Mouse (Mus musculus) olfactory bulb, adult 2 months (tissue): Measurements from ENCODE around the gene Tedc1. TPM values are rescaled to one million over a fixed set of nuclear protein-coding genes. Genes with fewer than 3 reads are reported as not detected.
"Not testable (repeated sequence)": the region's sequence is repeated elsewhere in the genome, so short reads cannot be mapped to it uniquely, and the experiment has no call there.

Experiments used
- H3K27ac ChIP-seq: fragments of 200-500 bp; 2 replicates; pipeline ENCODE4 v1.5.1; 2012; ENCODE audit warnings: low read depth, low read length; ENCODE audit not compliant: insufficient read depth
- H3K4me1 ChIP-seq: fragments of 200-500 bp; 2 replicates; pipeline ENCODE4 v1.6.1; 2012; ENCODE audit warnings: low read length; ENCODE audit not compliant: control insufficient read depth, insufficient read depth
- H3K4me3 ChIP-seq: fragments of 200-500 bp; 2 replicates; pipeline ENCODE4 v1.5.1; 2012; ENCODE audit warnings: mild to moderate bottlenecking, low read depth, low read length, moderate library complexity; ENCODE audit not compliant: insufficient read depth
- CTCF ChIP-seq: fragments of 200-500 bp; IDR thresholded peaks from 2 replicates; pipeline ENCODE4 v1.5.1; 2012; ENCODE audit warnings: low read depth, mild to moderate bottlenecking, low read length, moderate library complexity; ENCODE audit not compliant: insufficient read depth
- POLR2A ChIP-seq: fragments of 200-500 bp; IDR thresholded peaks from 2 replicates; pipeline ENCODE4 v1.6.1; 2012; ENCODE audit warnings: mild to moderate bottlenecking, low read depth, low read length, moderate library complexity; ENCODE audit not compliant: insufficient read depth
- WGBS: fragments of 180-500 bp; shearing (Covaris S2); methylation state at CpG from one replicate; pipeline ENCODE4 v1.1.7; 2018; 5-methylcytosine and 5-hydroxymethylcytosine counted together
- polyA plus RNA-seq: library from polyadenylated mRNA; stranded (reverse); fragments of >200 nt; gene quantifications from 2 replicates; pipeline ENCODE4 v1.2.4, GENCODE M21; 2012; ENCODE audit warnings: low replicate concordance; ENCODE audit not compliant: missing spikeins, insufficient read depth, insufficient read length

Tedc1 gene
- polyA plus RNA-seq, 1 experiment, result not detected

- 28% methylated on average over 12 of the region's 12 CpGs for WGBS
- TF ChIP-seq CTCF (no peak), POLR2A (no peak)
- Histone ChIP-seq H3K4me3 (peak overlapping the region; percentile 94), H3K27ac (0 out of 2 replicates have a peak overlapping the region, but pooled peaks have one; percentile 40), H3K4me1 (peaks cover 36% of the 10 kb centered on the region)
Observed at GRCm38 (mm10) chr12:113186326-113187010, 30.2 kb downstream of the Tedc1 start.

GRCm38 (mm10) chr12:113187011-113187375 is 30.8 kb downstream of the Tedc1 start:
- H3K4me3 ChIP-seq, result peak overlapping the region; percentile 94

DNA sequence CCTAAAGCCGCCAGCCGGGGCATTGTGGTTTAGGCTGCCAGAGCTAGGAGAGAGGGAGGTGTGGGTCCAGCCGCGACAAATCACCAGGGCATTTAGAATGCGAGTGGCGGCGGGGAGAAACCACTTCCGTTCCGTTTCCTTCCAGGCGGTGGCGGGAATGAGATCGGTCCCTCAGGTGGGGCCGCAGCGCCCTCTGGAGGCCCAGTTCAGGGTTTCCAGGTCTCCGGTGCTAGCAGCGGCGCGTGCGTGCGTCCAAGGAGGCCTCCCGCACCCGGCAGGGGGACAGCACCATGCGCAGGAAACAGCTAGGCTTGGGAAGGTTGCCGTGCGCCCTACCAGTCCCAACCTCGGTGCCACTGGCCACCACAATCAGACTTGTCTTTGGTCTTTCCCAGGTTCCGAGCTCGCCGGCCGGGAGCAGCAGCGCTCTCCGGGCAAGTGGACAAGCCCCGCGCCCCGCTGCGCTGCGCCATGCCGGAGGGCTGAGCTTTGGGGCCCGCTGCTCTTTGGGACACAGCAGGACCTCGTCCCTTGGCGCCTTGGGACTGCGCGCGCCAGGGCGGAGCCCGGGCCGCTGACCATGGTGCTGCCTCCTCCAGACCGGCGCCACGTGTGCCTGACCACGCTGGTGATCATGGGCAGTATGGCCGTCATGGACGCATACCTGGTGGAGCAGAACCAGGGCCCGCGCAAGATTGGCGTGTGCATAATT is 31.5 kb downstream of the Tedc1 start:
- H3K4me3 ChIP-seq, result peak overlapping the region; percentile 94
- 6% methylated on average over 56 of the region's 56 CpGs for WGBS
- H3K4me1 ChIP-seq, result peaks cover 36% of the 10 kb centered on the region
- no peak overlapping the region for H3K27ac ChIP-seq
- peak; percentile 86 for TF ChIP-seq CTCF
- no peak for TF ChIP-seq POLR2A

More at GRCm38 (mm10) chr12:113187011-113187375, 30.8 kb downstream of the Tedc1 start:
- peaks cover 36% of the 10 kb centered on the region for H3K4me1 ChIP-seq
- WGBS, result 62% methylated on average over 4 of the region's 4 CpGs
- TF ChIP-seq CTCF (no peak), POLR2A (no peak)
- H3K27ac ChIP-seq, result no peak overlapping the region

- no peak overlapping the region for H3K4me3 ChIP-seq
- peaks cover 38% of the 10 kb centered on the region for H3K4me1 ChIP-seq
- WGBS, result 94% methylated on average over 51 of the region's 51 CpGs
- no peak for TF ChIP-seq POLR2A
- TF ChIP-seq CTCF, result no peak
- no peak overlapping the region for H3K27ac ChIP-seq
Observed at GRCm38 (mm10) chr12:113188349-113189055, 32.3 kb downstream of the Tedc1 start.

GRCm38 (mm10) chr12:113193423-113193822 is 37.2 kb downstream of the Tedc1 start:
- H3K27ac ChIP-seq, result no peak overlapping the region
- TF ChIP-seq POLR2A, result no peak
- TF ChIP-seq CTCF, result no peak
- WGBS, result 66% methylated on average over 2 of the region's 2 CpGs
- H3K4me1 ChIP-seq, result peaks cover 7% of the 10 kb centered on the region
- H3K4me3 ChIP-seq, result no peak overlapping the region

DNA sequence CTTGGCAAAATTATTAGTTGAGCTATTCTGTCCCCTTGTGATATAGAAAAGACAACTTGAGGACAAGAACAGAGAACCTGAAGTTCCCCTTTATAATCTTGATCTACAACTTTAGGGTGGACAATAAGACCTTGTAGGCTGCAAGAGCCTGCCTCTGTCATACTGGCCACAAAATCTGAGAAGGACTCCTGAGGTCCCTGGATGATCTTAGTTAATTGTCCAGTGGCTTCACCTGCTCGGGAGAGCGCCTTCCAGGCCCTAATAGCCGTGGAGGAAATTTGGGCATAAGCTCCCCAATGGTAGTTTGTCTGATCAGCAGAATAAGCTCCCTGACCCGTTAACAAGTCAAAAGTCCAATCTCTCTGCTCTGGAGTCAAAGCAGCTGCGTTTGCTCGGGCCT is 42.9 kb downstream of the Tedc1 start:
- not testable (repeated sequence) for H3K27ac ChIP-seq, H3K4me3 ChIP-seq, H3K4me1 ChIP-seq
- WGBS, result 96% methylated on average over 3 of the region's 6 CpGs

DNA sequence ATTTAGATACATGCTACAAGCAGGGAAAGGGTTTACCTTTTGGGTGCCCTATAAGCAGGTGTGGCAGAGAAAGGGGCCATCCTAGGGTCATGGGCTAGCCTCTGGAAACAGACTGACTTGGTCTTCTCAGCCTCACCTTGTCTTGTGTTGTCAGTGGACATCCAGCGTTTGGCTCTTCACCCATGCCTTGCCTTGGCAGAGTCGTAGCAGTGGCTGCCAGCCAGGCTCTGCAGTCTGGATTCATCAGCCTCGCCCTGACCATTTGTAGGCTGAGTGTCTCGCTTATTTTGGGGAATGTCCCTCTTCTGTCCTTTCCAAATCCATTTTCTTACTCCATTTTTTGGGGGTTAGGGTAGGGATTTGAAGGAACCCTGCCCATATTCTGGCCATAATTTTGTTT is 45.1 kb downstream of the Tedc1 start:
- 74% methylated on average over 4 of the region's 4 CpGs for WGBS
- H3K27ac ChIP-seq, result no peak overlapping the region
- H3K4me3 ChIP-seq, result no peak overlapping the region
- 0 out of 2 replicates have a peak, but pooled peaks cover 2% of the 10 kb centered on the region for H3K4me1 ChIP-seq
- no peak for TF ChIP-seq CTCF
- TF ChIP-seq POLR2A, result no peak

GRCm38 (mm10) chr12:113202008-113202407 is 45.8 kb downstream of the Tedc1 start:
- Histone ChIP-seq H3K4me1 (0 out of 2 replicates have a peak, but pooled peaks cover 2% of the 10 kb centered on the region), H3K4me3 (no peak overlapping the region), H3K27ac (no peak overlapping the region)
- TF ChIP-seq POLR2A (no peak), CTCF (no peak)

- no peak for TF ChIP-seq POLR2A
- 0 out of 2 replicates have a peak, but pooled peaks cover 2% of the 10 kb centered on the region for H3K4me1 ChIP-seq
- no peak overlapping the region for H3K4me3 ChIP-seq
- WGBS, result 45% methylated on average over 7 of the region's 7 CpGs
- H3K27ac ChIP-seq, result no peak overlapping the region
Observed at GRCm38 (mm10) chr12:113203522-113203921, 47.3 kb downstream of the Tedc1 start.
